Mouse (Mus musculus): ENCODE results near the gene Gm45208. TPM values are rescaled to one million over a fixed set of nuclear protein-coding genes. Genes with fewer than 3 reads are reported as not detected.

The Gm45208 gene
- polyA plus RNA-seq, 1 experiment from 2014 or later = not detected

DNA sequence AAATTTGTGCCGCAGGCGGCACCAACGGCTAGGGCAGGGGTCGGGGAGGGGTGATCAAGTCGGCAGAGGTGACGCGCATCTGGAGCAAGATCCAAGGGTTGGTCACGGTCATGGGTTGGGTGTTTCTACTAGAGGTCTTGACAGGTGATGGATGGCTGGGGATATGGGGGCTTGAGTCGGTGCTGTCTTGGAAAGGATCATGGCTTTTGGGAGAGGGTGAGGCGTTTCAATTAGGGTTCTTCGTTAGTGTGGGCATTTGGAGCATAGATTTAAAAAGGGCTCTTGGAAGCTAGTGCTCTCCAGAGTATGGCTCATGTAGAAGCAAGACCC lies 202 bp downstream of the Gm45208 start:
- Histone ChIP-seq H3K9ac (ENCODE audit: low read depth, low read length) (peak overlapping the region; percentile 19; the same call in 1 of the 2 replicates), H3K9me3 (ENCODE audit: control insufficient read depth, low read length) (no peaks in the 10 kb centered on the region), H3K4me2 (replicated peaks; ENCODE audit: low read depth, low read length) (peak overlapping the region; percentile 66), H3K4me3 (ENCODE audit: low read depth, low read length) (peak overlapping the region; percentile 48), H3K27me3 (ENCODE audit: control insufficient read depth, insufficient read depth, low read length) (no peaks in the 10 kb centered on the region), H3K4me1 (replicated peaks; ENCODE audit: control insufficient read depth, insufficient read depth, low read length) (no peaks in the 10 kb centered on the region), H3K36me3 (ENCODE audit: control insufficient read depth, insufficient read depth, low read length) (no peaks in the 10 kb centered on the region), H3K27ac (ENCODE audit: low read depth, low read length) (no peak overlapping the region)
- WGBS = 24% methylated on average over 11 of the region's 11 CpGs
- ATAC-seq (ENCODE audit: low FRiP score) (no peak), DNase-seq (ENCODE audit: low spot score) (no peak)

- Histone ChIP-seq H3K27ac (ENCODE audit: low read depth, low read length) (no peak overlapping the region), H3K4me1 (replicated peaks; ENCODE audit: control insufficient read depth, insufficient read depth, low read length) (no peaks in the 10 kb centered on the region), H3K4me3 (ENCODE audit: low read depth, low read length) (peak overlapping the region; percentile 48), H3K36me3 (ENCODE audit: control insufficient read depth, insufficient read depth, low read length) (no peaks in the 10 kb centered on the region), H3K9ac (ENCODE audit: low read depth, low read length) (no peak overlapping the region), H3K9me3 (ENCODE audit: control insufficient read depth, low read length) (no peaks in the 10 kb centered on the region), H3K27me3 (ENCODE audit: control insufficient read depth, insufficient read depth, low read length) (no peaks in the 10 kb centered on the region), H3K4me2 (replicated peaks; ENCODE audit: low read depth, low read length) (peak overlapping the region; percentile 66)
- DNase-seq (ENCODE audit: low spot score) (no peak), ATAC-seq (ENCODE audit: low FRiP score) (no peak; the same call in 1 of the 2 replicates)
- 28% methylated on average over 4 of the region's 4 CpGs for WGBS
These were observed 646 bp downstream of the Gm45208 start for GRCm38 (mm10) chrX:7722691-7723090.

DNA sequence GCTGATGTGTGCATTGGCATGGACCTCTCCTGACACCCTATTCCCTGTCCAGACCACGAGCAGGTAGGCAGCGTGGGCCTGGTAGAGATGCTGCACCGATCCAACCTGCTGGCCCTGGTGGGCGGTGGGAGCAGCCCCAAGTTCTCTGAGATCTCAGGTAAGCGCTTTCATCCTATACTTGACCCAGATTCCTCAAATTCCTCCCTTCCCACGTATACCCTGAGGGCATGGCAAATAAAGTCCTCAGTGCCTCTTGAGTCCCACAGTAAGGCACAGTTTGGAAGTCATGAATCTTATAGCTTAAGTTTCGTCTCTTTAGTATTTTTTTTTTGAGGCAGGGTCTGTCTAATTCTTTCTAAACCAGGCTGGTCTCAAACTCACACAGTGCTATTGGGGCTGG lies 2.1 kb downstream of the Gm45208 start:
- 82% methylated on average over 7 of the region's 7 CpGs for WGBS
- Histone ChIP-seq H3K9ac (ENCODE audit: low read depth, low read length) (no peak overlapping the region), H3K4me2 (replicated peaks; ENCODE audit: low read depth, low read length) (no peak overlapping the region), H3K27me3 (ENCODE audit: control insufficient read depth, insufficient read depth, low read length) (no peaks in the 10 kb centered on the region), H3K4me1 (replicated peaks; ENCODE audit: control insufficient read depth, insufficient read depth, low read length) (no peaks in the 10 kb centered on the region), H3K27ac (ENCODE audit: low read depth, low read length) (no peak overlapping the region), H3K36me3 (ENCODE audit: control insufficient read depth, insufficient read depth, low read length) (no peaks in the 10 kb centered on the region), H3K9me3 (ENCODE audit: control insufficient read depth, low read length) (no peaks in the 10 kb centered on the region), H3K4me3 (ENCODE audit: low read depth, low read length) (no peak overlapping the region)
- no peak for DNase-seq (ENCODE audit: low spot score)
- no peak for ATAC-seq (ENCODE audit: low FRiP score)

GRCm38 (mm10) chrX:7725841-7726240 lies 3.8 kb downstream of the Gm45208 start:
- no peak overlapping the region for H3K4me2 ChIP-seq (replicated peaks; ENCODE audit: low read depth, low read length)
- 87% methylated on average over 12 of the region's 12 CpGs for WGBS
- H3K4me3 ChIP-seq (ENCODE audit: low read depth, low read length) = no peak overlapping the region
- H3K9me3 ChIP-seq (ENCODE audit: control insufficient read depth, low read length) = no peaks in the 10 kb centered on the region
- H3K27ac ChIP-seq (ENCODE audit: low read depth, low read length) = no peak overlapping the region
- no peak overlapping the region for H3K9ac ChIP-seq (ENCODE audit: low read depth, low read length)
- H3K36me3 ChIP-seq (ENCODE audit: control insufficient read depth, insufficient read depth, low read length) = no peaks in the 10 kb centered on the region
- H3K4me1 ChIP-seq (replicated peaks; ENCODE audit: control insufficient read depth, insufficient read depth, low read length) = no peaks in the 10 kb centered on the region
- ATAC-seq (ENCODE audit: low FRiP score) (no peak), DNase-seq (ENCODE audit: low spot score) (no peak)
- H3K27me3 ChIP-seq (ENCODE audit: control insufficient read depth, insufficient read depth, low read length) = no peaks in the 10 kb centered on the region

GRCm38 (mm10) chrX:7727176-7727575 lies 5.1 kb downstream of the Gm45208 start:
- 91% methylated on average over 13 of the region's 13 CpGs for WGBS
- H3K36me3 ChIP-seq (ENCODE audit: control insufficient read depth, insufficient read depth, low read length) = no peaks in the 10 kb centered on the region
- no peak overlapping the region for H3K4me3 ChIP-seq (ENCODE audit: low read depth, low read length)
- no peak overlapping the region for H3K4me2 ChIP-seq (replicated peaks; ENCODE audit: low read depth, low read length)
- H3K27me3 ChIP-seq (ENCODE audit: control insufficient read depth, insufficient read depth, low read length) = no peaks in the 10 kb centered on the region
- H3K9ac ChIP-seq (ENCODE audit: low read depth, low read length) = no peak overlapping the region
- H3K9me3 ChIP-seq (ENCODE audit: control insufficient read depth, low read length) = no peaks in the 10 kb centered on the region
- DNase-seq (ENCODE audit: low spot score) (no peak), ATAC-seq (ENCODE audit: low FRiP score) (no peak)
- no peak overlapping the region for H3K27ac ChIP-seq (ENCODE audit: low read depth, low read length)
- no peaks in the 10 kb centered on the region for H3K4me1 ChIP-seq (replicated peaks; ENCODE audit: control insufficient read depth, insufficient read depth, low read length)

DNA sequence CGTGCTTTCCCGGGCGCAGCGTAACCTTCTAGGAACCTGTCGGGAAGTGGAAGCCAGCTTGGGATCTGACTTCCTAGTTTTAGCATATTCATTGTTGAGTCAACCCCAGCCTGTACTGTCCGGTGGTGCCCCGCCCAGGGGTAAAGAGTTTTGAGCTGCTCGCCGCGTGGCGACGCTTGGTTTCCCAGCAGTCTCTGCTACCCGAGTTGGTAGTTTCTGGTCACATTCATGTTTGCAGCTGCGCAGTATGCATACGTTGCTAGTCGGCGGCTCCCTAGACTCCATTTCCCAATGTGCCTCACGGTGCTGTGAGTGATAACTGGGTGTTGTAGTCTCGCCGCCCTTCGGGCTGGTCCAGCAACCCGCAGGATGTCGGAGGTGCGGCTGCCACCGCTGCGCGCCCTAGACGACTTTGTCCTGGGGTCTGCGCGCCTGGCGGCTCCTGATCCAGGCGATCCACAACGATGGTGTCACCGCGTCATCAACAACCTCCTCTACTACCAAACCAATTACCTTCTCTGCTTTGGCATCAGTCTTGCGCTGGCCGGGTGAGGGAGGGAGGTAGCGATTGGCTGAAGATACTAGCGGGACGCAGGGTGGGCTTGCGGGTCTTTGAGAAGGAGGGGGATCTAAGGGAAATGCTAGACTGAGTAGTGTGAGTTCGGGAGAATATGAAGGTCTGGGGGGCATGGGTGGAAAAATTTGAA lies 6.3 kb downstream of the Gm45208 start, which contains the start of gene Praf2:
Gene Praf2, plus strand, starts transcription at position 225 of the 707 bp plus-strand sequence.
- DNase-seq (ENCODE audit: low spot score) = peak; percentile 72
- no peaks in the 10 kb centered on the region for H3K36me3 ChIP-seq (ENCODE audit: control insufficient read depth, insufficient read depth, low read length)
- H3K27ac ChIP-seq (ENCODE audit: low read depth, low read length) = no peak within 1 kb of the TSS
- no peaks in the 10 kb centered on the region for H3K4me1 ChIP-seq (replicated peaks; ENCODE audit: control insufficient read depth, insufficient read depth, low read length)
- peak within 1 kb of the TSS; percentile 44 for H3K4me2 ChIP-seq (replicated peaks; ENCODE audit: low read depth, low read length)
- 14% methylated on average over 42 of the region's 42 CpGs for WGBS
- peak within 1 kb of the TSS; percentile 41 for H3K4me3 ChIP-seq (ENCODE audit: low read depth, low read length)
- H3K9me3 ChIP-seq (ENCODE audit: control insufficient read depth, low read length) = no peaks in the 10 kb centered on the region
- H3K9ac ChIP-seq (ENCODE audit: low read depth, low read length) = peak within 1 kb of the TSS; percentile 40
- ATAC-seq (ENCODE audit: low FRiP score) = peak; percentile 94
- H3K27me3 ChIP-seq (ENCODE audit: control insufficient read depth, insufficient read depth, low read length) = no peaks in the 10 kb centered on the region

- Histone ChIP-seq H3K9ac (ENCODE audit: low read depth, low read length) (peak overlapping the region; percentile 40), H3K27ac (ENCODE audit: low read depth, low read length) (no peak overlapping the region), H3K36me3 (ENCODE audit: control insufficient read depth, insufficient read depth, low read length) (no peaks in the 10 kb centered on the region), H3K4me3 (ENCODE audit: low read depth, low read length) (peak overlapping the region; percentile 41), H3K27me3 (ENCODE audit: control insufficient read depth, insufficient read depth, low read length) (no peaks in the 10 kb centered on the region), H3K4me1 (replicated peaks; ENCODE audit: control insufficient read depth, insufficient read depth, low read length) (no peaks in the 10 kb centered on the region), H3K9me3 (ENCODE audit: control insufficient read depth, low read length) (no peaks in the 10 kb centered on the region), H3K4me2 (replicated peaks; ENCODE audit: low read depth, low read length) (peak overlapping the region; percentile 44)
- 38% methylated on average over 4 of the region's 4 CpGs for WGBS
- ATAC-seq (ENCODE audit: low FRiP score) (no peak; the same call in 1 of the 2 replicates), DNase-seq (ENCODE audit: low spot score) (peak; percentile 19)
These were observed 6.8 kb downstream of the Gm45208 start for GRCm38 (mm10) chrX:7728922-7729265.

GRCm38 (mm10) chrX:7733571-7734156 lies 11.6 kb downstream of the Gm45208 start:
- no peaks in the 10 kb centered on the region for H3K4me1 ChIP-seq (replicated peaks; ENCODE audit: control insufficient read depth, insufficient read depth, low read length)
- H3K9ac ChIP-seq (ENCODE audit: low read depth, low read length) = no peak overlapping the region
- ATAC-seq (ENCODE audit: low FRiP score) = no peak
- no peak overlapping the region for H3K4me2 ChIP-seq (replicated peaks; ENCODE audit: low read depth, low read length)
- H3K4me3 ChIP-seq (ENCODE audit: low read depth, low read length) = 0 out of 2 replicates have a peak overlapping the region, but pooled peaks have one; percentile 10
- no peaks in the 10 kb centered on the region for H3K27me3 ChIP-seq (ENCODE audit: control insufficient read depth, insufficient read depth, low read length)
- H3K9me3 ChIP-seq (ENCODE audit: control insufficient read depth, low read length) = no peaks in the 10 kb centered on the region
- no peaks in the 10 kb centered on the region for H3K36me3 ChIP-seq (ENCODE audit: control insufficient read depth, insufficient read depth, low read length)
- H3K27ac ChIP-seq (ENCODE audit: low read depth, low read length) = no peak overlapping the region
- 22% methylated on average over 21 of the region's 26 CpGs for WGBS
- DNase-seq (ENCODE audit: low spot score) = peak; percentile 71

All from hindbrain, embryonic 11.5 days (tissue).